14 mouse cellular contexts compared by ENCODE assay signal in genomic region chr17:50094596-50094995, GRCm38 (mm10).
"Had no signal": no experiment of that assay in that cellular context is flagged by ENCODE, and none has a peak within 500 bp of the region (broad histone marks: within the 10 kb centered on the region; RNA-seq: fewer than 3 reads in every experiment).

No protein-coding gene starts in this region.

- H3K27me3 ChIP-seq: intestine, embryonic 15.5 days; kidney, embryonic 15.5 days; limb, embryonic 12.5 days; neural tube, embryonic 12.5 days had no signal

- H3K4me2 ChIP-seq: intestine, embryonic 15.5 days; kidney, embryonic 15.5 days; limb, embryonic 12.5 days; neural tube, embryonic 12.5 days had no signal

- H3K9ac ChIP-seq: intestine, embryonic 15.5 days; kidney, embryonic 15.5 days; limb, embryonic 12.5 days; liver, embryonic 14.5 days; neural tube, embryonic 12.5 days had no signal

- H3K27ac ChIP-seq: intestine, embryonic 15.5 days; kidney, embryonic 15.5 days; limb, embryonic 12.5 days; liver, embryonic 14.5 days; neural tube, embryonic 12.5 days; stomach, postnatal 0 days had no signal

- DNase-seq: kidney, adult 2 months; kidney, postnatal 14 days; lung, adult 2 months; lung, postnatal 36 days; midbrain, embryonic 14.5 days; retina, postnatal 1 day; right cerebral cortex, postnatal 14 days had no signal

- H3K4me3 ChIP-seq: intestine, embryonic 15.5 days; kidney, embryonic 15.5 days; limb, embryonic 12.5 days; neural tube, embryonic 12.5 days had no signal

- H3K4me1 ChIP-seq: intestine, embryonic 15.5 days had no signal

- H3K36me3 ChIP-seq: intestine, embryonic 15.5 days; kidney, embryonic 15.5 days; limb, embryonic 12.5 days; neural tube, embryonic 12.5 days had no signal

- ATAC-seq: intestine, embryonic 15.5 days; lung, postnatal 0 days had no signal

- H3K9me3 ChIP-seq: intestine, embryonic 15.5 days; kidney, embryonic 15.5 days; limb, embryonic 12.5 days; neural tube, embryonic 12.5 days had no signal
